Mouse (Mus musculus) neural tube, embryonic 10.5 days (tissue): ENCODE measurements around the gene Hsf5.
A peak's percentile ranks its signal among the peaks of the same experiment; 100 is the strongest.

Experiments used
- DNase-seq: peaks from one replicate; pipeline ENCODE4 v3.0.0-alpha.2; 2017; ENCODE audit warnings: low spot score; ENCODE audit errors: extremely low spot score

Gene Hsf5

GRCm38 (mm10) chr11:87639206-87639605 lies 22.2 kb downstream of the Hsf5 start:
- DNase-seq, result peak; percentile 67

- no peak for DNase-seq
Measured at GRCm38 (mm10) chr11:87642865-87643264, 25.9 kb downstream of the Hsf5 start.

- no peak for DNase-seq
Measured at GRCm38 (mm10) chr11:87654693-87655092, 37.7 kb downstream of the Hsf5 start.

- no peak for DNase-seq
Measured at GRCm38 (mm10) chr11:87659216-87659615, 42.3 kb downstream of the Hsf5 start.

- DNase-seq, result peak; percentile 80
Measured at GRCm38 (mm10) chr11:87662407-87662806, 45.4 kb downstream of the Hsf5 start, which contains the start of gene Rnf43. Gene Rnf43 (plus strand): TSS chr11:87662722.

- DNase-seq, result no peak
Measured at GRCm38 (mm10) chr11:87662822-87663221, 45.9 kb downstream of the Hsf5 start.

GRCm38 (mm10) chr11:87663948-87664347 lies 47.0 kb downstream of the Hsf5 start:
- DNase-seq, result no peak

GRCm38 (mm10) chr11:87664521-87664920 lies 47.6 kb downstream of the Hsf5 start:
- DNase-seq, result no peak

GRCm38 (mm10) chr11:87665224-87665623 lies 48.3 kb downstream of the Hsf5 start:
- DNase-seq, result no peak

- DNase-seq, result no peak
Measured at GRCm38 (mm10) chr11:87665658-87666057, 48.7 kb downstream of the Hsf5 start.

GRCm38 (mm10) chr11:87666256-87667035 lies 49.5 kb downstream of the Hsf5 start:
- no peak for DNase-seq

- DNase-seq, result no peak
Measured at GRCm38 (mm10) chr11:87667107-87668090, 50.4 kb downstream of the Hsf5 start.

- no peak for DNase-seq
Measured at GRCm38 (mm10) chr11:87673282-87673681, 56.3 kb downstream of the Hsf5 start.

- no peak for DNase-seq
Measured at GRCm38 (mm10) chr11:87675606-87676005, 58.6 kb downstream of the Hsf5 start.

GRCm38 (mm10) chr11:87677756-87678155 lies 60.8 kb downstream of the Hsf5 start:
- DNase-seq, result no peak

- DNase-seq, result no peak
Measured at GRCm38 (mm10) chr11:87678545-87678944, 61.6 kb downstream of the Hsf5 start.

- DNase-seq, result no peak
Measured at GRCm38 (mm10) chr11:87678976-87679375, 62.0 kb downstream of the Hsf5 start.

GRCm38 (mm10) chr11:87680786-87681185 lies 63.8 kb downstream of the Hsf5 start:
- DNase-seq, result no peak

GRCm38 (mm10) chr11:87682096-87682495 lies 65.1 kb downstream of the Hsf5 start:
- no peak for DNase-seq

- DNase-seq, result no peak
Measured at GRCm38 (mm10) chr11:87682838-87683571, 66.0 kb downstream of the Hsf5 start.

- DNase-seq, result no peak
Measured at GRCm38 (mm10) chr11:87686407-87686806, 69.4 kb downstream of the Hsf5 start.
